Mouse (Mus musculus): ENCODE measurements around the gene Tenm3. TPM values are rescaled to one million over a fixed set of nuclear protein-coding genes. Genes with fewer than 3 reads are reported as not detected.

Gene Tenm3
- polyA plus RNA-seq, 1 experiment from 2014 or later = 47.0 TPM

- Histone ChIP-seq H3K4me2 (ENCODE audit: low read depth, low read length) (peak overlapping the region; percentile 72), H3K27ac (replicated peaks; ENCODE audit: low read depth, low read length) (peak overlapping the region; percentile 99), H3K4me3 (ENCODE audit: low read depth, low read length) (peak overlapping the region; percentile 81), H3K36me3 (replicated peaks; ENCODE audit: control insufficient read depth, insufficient read depth, low read depth, low read length) (no peaks in the 10 kb centered on the region), H3K27me3 (ENCODE audit: control insufficient read depth, insufficient read depth, low read length) (no peaks in the 10 kb centered on the region), H3K9ac (replicated peaks; ENCODE audit: low read length) (peak overlapping the region; percentile 91), H3K4me1 (ENCODE audit: control insufficient read depth, insufficient read depth, low read length) (no peaks in the 10 kb centered on the region), H3K9me3 (replicated peaks; ENCODE audit: control insufficient read depth, low read length) (no peaks in the 10 kb centered on the region)
- DNase-seq (ENCODE audit: low spot score) = peak; percentile 80
- ATAC-seq (replicated peaks; ENCODE audit: insufficient number of reproducible peaks, low FRiP score, low TSS enrichment, low read depth) = peak; percentile 93
- WGBS = 0% methylated on average over 51 of the region's 55 CpGs
These were observed 288.1 kb downstream of the Tenm3 start for GRCm38 (mm10) chr8:48555546-48556141.

- Histone ChIP-seq H3K4me1 (ENCODE audit: control insufficient read depth, insufficient read depth, low read length) (no peaks in the 10 kb centered on the region), H3K36me3 (replicated peaks; ENCODE audit: control insufficient read depth, insufficient read depth, low read depth, low read length) (no peaks in the 10 kb centered on the region), H3K4me2 (ENCODE audit: low read depth, low read length) (peak overlapping the region; percentile 72), H3K27ac (replicated peaks; ENCODE audit: low read depth, low read length) (peak overlapping the region; percentile 99), H3K4me3 (ENCODE audit: low read depth, low read length) (peak overlapping the region; percentile 81), H3K9me3 (replicated peaks; ENCODE audit: control insufficient read depth, low read length) (no peaks in the 10 kb centered on the region), H3K27me3 (ENCODE audit: control insufficient read depth, insufficient read depth, low read length) (no peaks in the 10 kb centered on the region), H3K9ac (replicated peaks; ENCODE audit: low read length) (peak overlapping the region; percentile 91)
- WGBS = 0% methylated on average over 72 of the region's 86 CpGs
- DNase-seq (ENCODE audit: low spot score) (peak; percentile 90), ATAC-seq (replicated peaks; ENCODE audit: insufficient number of reproducible peaks, low FRiP score, low TSS enrichment, low read depth) (peak; percentile 95)
These were observed 288.8 kb downstream of the Tenm3 start for GRCm38 (mm10) chr8:48554762-48555545.

GRCm38 (mm10) chr8:48553791-48554288 is 289.9 kb downstream of the Tenm3 start:
- Histone ChIP-seq H3K4me1 (ENCODE audit: control insufficient read depth, insufficient read depth, low read length) (no peaks in the 10 kb centered on the region), H3K9ac (replicated peaks; ENCODE audit: low read length) (peak overlapping the region; percentile 54), H3K9me3 (replicated peaks; ENCODE audit: control insufficient read depth, low read length) (no peaks in the 10 kb centered on the region), H3K27ac (replicated peaks; ENCODE audit: low read depth, low read length) (peak overlapping the region; percentile 99), H3K4me3 (ENCODE audit: low read depth, low read length) (peak overlapping the region; percentile 81), H3K36me3 (replicated peaks; ENCODE audit: control insufficient read depth, insufficient read depth, low read depth, low read length) (no peaks in the 10 kb centered on the region), H3K27me3 (ENCODE audit: control insufficient read depth, insufficient read depth, low read length) (no peaks in the 10 kb centered on the region), H3K4me2 (ENCODE audit: low read depth, low read length) (peak overlapping the region; percentile 72)
- WGBS = 0% methylated on average over 9 of the region's 9 CpGs
- DNase-seq (ENCODE audit: low spot score) (peak; percentile 87), ATAC-seq (replicated peaks; ENCODE audit: insufficient number of reproducible peaks, low FRiP score, low TSS enrichment, low read depth) (no peak)

- H3K4me1 ChIP-seq (ENCODE audit: control insufficient read depth, insufficient read depth, low read length) = no peaks in the 10 kb centered on the region
- no peak overlapping the region for H3K27ac ChIP-seq (replicated peaks; ENCODE audit: low read depth, low read length)
- 33% methylated on average over 2 of the region's 2 CpGs for WGBS
These were observed 291.4 kb downstream of the Tenm3 start for GRCm38 (mm10) chr8:48552306-48552705.

GRCm38 (mm10) chr8:48551370-48551769 is 292.4 kb downstream of the Tenm3 start:
- Histone ChIP-seq H3K4me3 (ENCODE audit: low read depth, low read length) (no peak overlapping the region), H3K9me3 (replicated peaks; ENCODE audit: control insufficient read depth, low read length) (no peaks in the 10 kb centered on the region), H3K4me1 (ENCODE audit: control insufficient read depth, insufficient read depth, low read length) (no peaks in the 10 kb centered on the region), H3K4me2 (ENCODE audit: low read depth, low read length) (no peak overlapping the region), H3K27ac (replicated peaks; ENCODE audit: low read depth, low read length) (no peak overlapping the region), H3K9ac (replicated peaks; ENCODE audit: low read length) (no peak overlapping the region), H3K27me3 (ENCODE audit: control insufficient read depth, insufficient read depth, low read length) (no peaks in the 10 kb centered on the region), H3K36me3 (replicated peaks; ENCODE audit: control insufficient read depth, insufficient read depth, low read depth, low read length) (no peaks in the 10 kb centered on the region)
- DNase-seq (ENCODE audit: low spot score) = no peak
- no peak for ATAC-seq (replicated peaks; ENCODE audit: insufficient number of reproducible peaks, low FRiP score, low TSS enrichment, low read depth)
- 53% methylated on average over 5 of the region's 5 CpGs for WGBS

More at GRCm38 (mm10) chr8:48552306-48552705, 291.4 kb downstream of the Tenm3 start:
- Histone ChIP-seq H3K4me3 (ENCODE audit: low read depth, low read length) (no peak overlapping the region), H3K9ac (replicated peaks; ENCODE audit: low read length) (no peak overlapping the region), H3K36me3 (replicated peaks; ENCODE audit: control insufficient read depth, insufficient read depth, low read depth, low read length) (no peaks in the 10 kb centered on the region), H3K4me2 (ENCODE audit: low read depth, low read length) (peak overlapping the region; percentile 10; the same call in 1 of the 2 replicates), H3K9me3 (replicated peaks; ENCODE audit: control insufficient read depth, low read length) (no peaks in the 10 kb centered on the region), H3K27me3 (ENCODE audit: control insufficient read depth, insufficient read depth, low read length) (no peaks in the 10 kb centered on the region)
- peak; percentile 39 for DNase-seq (ENCODE audit: low spot score)
- no peak for ATAC-seq (replicated peaks; ENCODE audit: insufficient number of reproducible peaks, low FRiP score, low TSS enrichment, low read depth)

GRCm38 (mm10) chr8:48548908-48549307 is 294.8 kb downstream of the Tenm3 start:
- WGBS = 94% methylated on average over 9 of the region's 9 CpGs
- H3K4me1 ChIP-seq (ENCODE audit: control insufficient read depth, insufficient read depth, low read length) = no peaks in the 10 kb centered on the region

GRCm38 (mm10) chr8:48545631-48546030 is 298.1 kb downstream of the Tenm3 start:
- H3K36me3 ChIP-seq (replicated peaks; ENCODE audit: control insufficient read depth, insufficient read depth, low read depth, low read length) = no peaks in the 10 kb centered on the region
- no peak overlapping the region for H3K4me3 ChIP-seq (ENCODE audit: low read depth, low read length)
- no peaks in the 10 kb centered on the region for H3K4me1 ChIP-seq (ENCODE audit: control insufficient read depth, insufficient read depth, low read length)
- H3K4me2 ChIP-seq (ENCODE audit: low read depth, low read length) = no peak overlapping the region
- H3K27ac ChIP-seq (replicated peaks; ENCODE audit: low read depth, low read length) = no peak overlapping the region
- H3K9ac ChIP-seq (replicated peaks; ENCODE audit: low read length) = no peak overlapping the region
- WGBS = 83% methylated on average over 5 of the region's 5 CpGs
- DNase-seq (ENCODE audit: low spot score) (no peak), ATAC-seq (replicated peaks; ENCODE audit: insufficient number of reproducible peaks, low FRiP score, low TSS enrichment, low read depth) (no peak)
- H3K27me3 ChIP-seq (ENCODE audit: control insufficient read depth, insufficient read depth, low read length) = no peaks in the 10 kb centered on the region
- H3K9me3 ChIP-seq (replicated peaks; ENCODE audit: control insufficient read depth, low read length) = no peaks in the 10 kb centered on the region

More at GRCm38 (mm10) chr8:48548908-48549307, 294.8 kb downstream of the Tenm3 start:
- no peaks in the 10 kb centered on the region for H3K27me3 ChIP-seq (ENCODE audit: control insufficient read depth, insufficient read depth, low read length)
- no peak overlapping the region for H3K4me3 ChIP-seq (ENCODE audit: low read depth, low read length)
- DNase-seq (ENCODE audit: low spot score) = no peak
- no peak overlapping the region for H3K9ac ChIP-seq (replicated peaks; ENCODE audit: low read length)
- ATAC-seq (replicated peaks; ENCODE audit: insufficient number of reproducible peaks, low FRiP score, low TSS enrichment, low read depth) = no peak
- H3K4me2 ChIP-seq (ENCODE audit: low read depth, low read length) = no peak overlapping the region
- no peaks in the 10 kb centered on the region for H3K9me3 ChIP-seq (replicated peaks; ENCODE audit: control insufficient read depth, low read length)
- no peaks in the 10 kb centered on the region for H3K36me3 ChIP-seq (replicated peaks; ENCODE audit: control insufficient read depth, insufficient read depth, low read depth, low read length)
- H3K27ac ChIP-seq (replicated peaks; ENCODE audit: low read depth, low read length) = no peak overlapping the region

GRCm38 (mm10) chr8:48544840-48545239 is 298.9 kb downstream of the Tenm3 start:
- Histone ChIP-seq H3K27me3 (ENCODE audit: control insufficient read depth, insufficient read depth, low read length) (no peaks in the 10 kb centered on the region), H3K27ac (replicated peaks; ENCODE audit: low read depth, low read length) (no peak overlapping the region), H3K4me3 (ENCODE audit: low read depth, low read length) (no peak overlapping the region), H3K4me1 (ENCODE audit: control insufficient read depth, insufficient read depth, low read length) (no peaks in the 10 kb centered on the region), H3K36me3 (replicated peaks; ENCODE audit: control insufficient read depth, insufficient read depth, low read depth, low read length) (no peaks in the 10 kb centered on the region), H3K9ac (replicated peaks; ENCODE audit: low read length) (no peak overlapping the region), H3K9me3 (replicated peaks; ENCODE audit: control insufficient read depth, low read length) (no peaks in the 10 kb centered on the region), H3K4me2 (ENCODE audit: low read depth, low read length) (no peak overlapping the region)
- ATAC-seq (replicated peaks; ENCODE audit: insufficient number of reproducible peaks, low FRiP score, low TSS enrichment, low read depth) (no peak), DNase-seq (ENCODE audit: low spot score) (no peak)
- WGBS = 81% methylated on average over 7 of the region's 7 CpGs

Data from embryonic facial prominence, embryonic 11.5 days (tissue).